Mouse (Mus musculus) myocyte (in vitro differentiated cells): ENCODE data around the gene Cyp11a1.

Experiments used
- CEBPB ChIP-seq: IDR thresholded peaks from 2 replicates; pipeline ENCODE4 v1.6.1; 2011; ENCODE audit warnings: mild to moderate bottlenecking, moderate library complexity; ENCODE audit not compliant: poor library complexity, insufficient read depth, severe bottlenecking
- E2F4 ChIP-seq: IDR thresholded peaks from one replicate; pipeline ENCODE4 v1.6.1; 2011; ENCODE audit warnings: mild to moderate bottlenecking, control low read depth, moderate library complexity; ENCODE audit not compliant: insufficient read depth
- MAX ChIP-seq: IDR thresholded peaks from one replicate; pipeline ENCODE4 v1.6.1; 2011; ENCODE audit warnings: low read depth, mild to moderate bottlenecking, control low read depth
- MYOD1 ChIP-seq, 3 experiments: IDR thresholded peaks; one replicate each; pipeline ENCODE4 v1.6.1; 2011; ENCODE audit warnings: control low read depth in 2 of 3, low read depth in 2 of 3, mild to moderate bottlenecking in 2 of 3, moderate library complexity in 1 of 3; ENCODE audit not compliant: insufficient read length in 2 of 3, control insufficient read depth in 1 of 3
- MYOG ChIP-seq, 3 experiments: IDR thresholded peaks; one replicate each; pipeline ENCODE4 v1.6.1; 2011; ENCODE audit warnings: control low read depth in 2 of 3, low read depth in 2 of 3, mild to moderate bottlenecking in 2 of 3; ENCODE audit not compliant: insufficient read length in 2 of 3, control insufficient read depth in 1 of 3, insufficient read depth in 1 of 3
- POLR2A ChIP-seq: IDR thresholded peaks from one replicate; pipeline ENCODE4 v1.6.1; 2011; ENCODE audit warnings: low read depth, mild to moderate bottlenecking, control low read depth, moderate library complexity; ENCODE audit not compliant: insufficient read length
- POLR2AphosphoS2 ChIP-seq: IDR thresholded peaks from one replicate; pipeline ENCODE4 v1.6.1; 2011; ENCODE audit warnings: low read depth, control low read depth; ENCODE audit not compliant: insufficient read length
- SRF ChIP-seq: IDR thresholded peaks from one replicate; pipeline ENCODE4 v1.6.1; 2011; ENCODE audit warnings: low read depth; ENCODE audit not compliant: control insufficient read depth, insufficient read length
- TCF12 ChIP-seq: IDR thresholded peaks from one replicate; pipeline ENCODE4 v1.6.1; 2011; ENCODE audit warnings: mild to moderate bottlenecking, control low read depth; ENCODE audit not compliant: poor library complexity, insufficient read depth, severe bottlenecking
- USF1 ChIP-seq: IDR thresholded peaks from one replicate; pipeline ENCODE4 v1.6.1; 2011; ENCODE audit warnings: low read depth, mild to moderate bottlenecking, control low read depth, moderate library complexity

GRCm38 (mm10) chr9:58060677-58061667 lies 54.8 kb downstream of the Cyp11a1 start:
- no peak for TF ChIP-seq CEBPB
- TF ChIP-seq POLR2A, result no peak
- no peak for TF ChIP-seq POLR2AphosphoS2
- TF ChIP-seq MYOD1 (IDR thresholded peaks at IDR 0.05; ENCODE audit: control insufficient read depth in 1 of 3, insufficient read length in 2 of 3, low read depth in 2 of 3), result no peak
- no peak for TF ChIP-seq TCF12
- TF ChIP-seq MAX, result no peak
- no peak for TF ChIP-seq E2F4
- no peak for TF ChIP-seq SRF
- no peak for TF ChIP-seq USF1
- no peak for TF ChIP-seq MYOG (IDR thresholded peaks at IDR 0.05; ENCODE audit: control insufficient read depth in 1 of 3, insufficient read depth in 1 of 3, insufficient read length in 2 of 3, low read depth in 2 of 3)
